Mouse (Mus musculus) liver, embryonic 13.5 days (tissue): ENCODE results near the gene Zfp280d. TPM values are rescaled to one million over a fixed set of nuclear protein-coding genes. Genes with fewer than 3 reads are reported as not detected.

Source experiments
- ATAC-seq: fragments of 200-750 bp; cut with Nextera tagmentation; 2 replicates; pipeline ENCODE4 v1.8.0; 2017; ENCODE audit warnings: low read depth, mild to moderate bottlenecking, moderate number of reproducible peaks, moderate library complexity
- DNase-seq: peaks from one replicate; pipeline ENCODE4 v3.0.0; 2022
- H3K27ac ChIP-seq: fragments of 300-500 bp; sonication (generic); 2 replicates; pipeline ENCODE4 v1.5.1; 2015; ENCODE audit warnings: moderate library complexity, mild to moderate bottlenecking, inconsistent platforms
- H3K27me3 ChIP-seq: fragments of 300-500 bp; sonication (generic); 2 replicates; pipeline ENCODE4 v1.6.1; 2015; ENCODE audit warnings: mild to moderate bottlenecking, inconsistent platforms
- H3K36me3 ChIP-seq: fragments of 300-500 bp; sonication (generic); 2 replicates; pipeline ENCODE4 v1.6.1; 2015; ENCODE audit warnings: mild to moderate bottlenecking, inconsistent platforms
- H3K4me1 ChIP-seq: fragments of 300-500 bp; sonication (generic); replicated peaks from 2 replicates; pipeline ENCODE4 v1.6.1; 2015; ENCODE audit warnings: inconsistent platforms
- H3K4me2 ChIP-seq: fragments of 300-500 bp; sonication (generic); 2 replicates; pipeline ENCODE4 v1.6.1; 2015; ENCODE audit warnings: inconsistent platforms, mild to moderate bottlenecking, moderate library complexity
- H3K4me3 ChIP-seq: fragments of 300-500 bp; sonication (generic); replicated peaks from 2 replicates; pipeline ENCODE4 v1.5.1; 2015; ENCODE audit warnings: mild to moderate bottlenecking, inconsistent platforms
- H3K9ac ChIP-seq: fragments of 300-500 bp; sonication (generic); 2 replicates; pipeline ENCODE4 v1.6.1; 2015; ENCODE audit warnings: mild to moderate bottlenecking, inconsistent platforms
- H3K9me3 ChIP-seq: fragments of 300-500 bp; sonication (generic); replicated peaks from 2 replicates; pipeline ENCODE4 v1.6.1; 2016; ENCODE audit warnings: inconsistent platforms
- WGBS: fragments of 180-500 bp; shearing (Covaris S2); methylation state at CpG from one replicate; pipeline ENCODE4 v1.1.7; 2015; ENCODE audit not compliant: insufficient replicate concordance; 5-methylcytosine and 5-hydroxymethylcytosine counted together
- polyA plus RNA-seq: library from polyadenylated mRNA; unstranded; fragments of >200 nt; fragmentation: Nextera tagmentation; extraction: Ambion mirVana; gene quantifications from 2 replicates; pipeline ENCODE4 v1.2.1, GENCODE M21; 2015

Zfp280d gene
- 11.7 and 15.3 TPM in 2 replicates for polyA plus RNA-seq

DNA sequence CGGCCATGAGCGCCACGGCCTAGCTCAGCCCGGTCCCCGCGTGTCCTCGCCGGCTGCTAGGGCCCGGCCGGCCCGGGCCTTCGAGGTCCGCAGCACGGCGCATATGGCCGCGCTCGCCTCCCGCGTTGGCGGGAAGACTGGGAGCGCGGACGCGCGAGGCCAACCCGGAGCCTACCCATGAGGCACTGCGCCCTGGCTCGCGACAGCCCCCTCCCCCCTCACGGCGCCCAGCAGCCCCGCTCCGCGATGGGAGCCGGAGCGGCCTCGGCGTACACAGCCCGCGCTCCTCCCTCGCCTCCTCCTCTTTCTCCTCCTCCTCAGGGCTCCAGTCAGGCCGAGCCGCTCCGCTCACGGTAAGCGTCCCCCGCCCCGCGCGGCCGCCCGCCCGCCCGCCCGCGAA, at the start of gene Zfp280d:
TSS of gene Zfp280d (plus strand) at position 184 of the 400 bp plus-strand sequence.
- peak within 1 kb of the TSS; percentile 81 for H3K4me2 ChIP-seq
- DNase-seq, result peak; percentile 83
- H3K4me1 ChIP-seq, result peaks cover 24% of the 10 kb centered on the region
- peak; percentile 98 for ATAC-seq
- H3K36me3 ChIP-seq, result no peaks in the 10 kb centered on the region
- peak within 1 kb of the TSS; percentile 78 for H3K4me3 ChIP-seq
- WGBS, result 1% methylated on average over 28 of the region's 57 CpGs
- H3K9me3 ChIP-seq, result no peaks in the 10 kb centered on the region
- no peaks in the 10 kb centered on the region for H3K27me3 ChIP-seq
- H3K27ac ChIP-seq, result peak within 1 kb of the TSS; percentile 94
- H3K9ac ChIP-seq, result peak within 1 kb of the TSS; percentile 91

GRCm38 (mm10) chr9:72226536-72226935, 48.1 kb upstream of the Zfp280d start:
- Histone ChIP-seq H3K4me1 (no peaks in the 10 kb centered on the region), H3K36me3 (no peaks in the 10 kb centered on the region), H3K27me3 (no peaks in the 10 kb centered on the region), H3K4me3 (no peak overlapping the region), H3K9ac (no peak overlapping the region), H3K27ac (no peak overlapping the region), H3K4me2 (no peak overlapping the region), H3K9me3 (no peaks in the 10 kb centered on the region)
- 62% methylated on average over 6 of the region's 6 CpGs for WGBS
- DNase-seq (no peak), ATAC-seq (no peak)

DNA sequence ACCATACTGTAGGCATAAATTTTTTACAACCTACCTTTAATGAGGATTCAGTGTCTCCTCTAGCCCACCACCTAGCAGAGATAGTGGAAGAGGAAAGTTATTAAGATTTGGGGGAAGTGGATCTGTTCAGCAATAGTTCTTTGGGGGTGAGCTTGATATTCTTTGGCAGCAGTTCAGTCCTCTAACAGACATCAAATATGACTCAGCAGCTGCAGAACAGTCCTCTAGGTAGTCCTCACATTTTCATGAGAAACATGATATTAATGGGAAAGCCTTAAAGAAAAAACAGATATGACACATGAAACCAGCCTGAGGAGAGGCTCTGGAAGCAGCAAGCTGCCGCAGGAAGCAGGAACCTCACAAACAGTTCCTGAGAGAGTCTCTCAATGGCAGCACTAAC, 22.0 kb upstream of the Zfp280d start:
- 71% methylated on average over 1 of the region's 1 CpGs for WGBS
- H3K27me3 ChIP-seq, result no peaks in the 10 kb centered on the region

GRCm38 (mm10) chr9:72255227-72255626, 19.4 kb upstream of the Zfp280d start:
- no peak overlapping the region for H3K27ac ChIP-seq
- H3K4me2 ChIP-seq, result no peak overlapping the region
- no peak overlapping the region for H3K4me3 ChIP-seq
- ATAC-seq, result no peak
- H3K9me3 ChIP-seq, result no peaks in the 10 kb centered on the region
- no peaks in the 10 kb centered on the region for H3K36me3 ChIP-seq
- 71% methylated on average over 1 of the region's 1 CpGs for WGBS
- no peaks in the 10 kb centered on the region for H3K4me1 ChIP-seq
- no peak for DNase-seq
- H3K9ac ChIP-seq, result no peak overlapping the region
- no peaks in the 10 kb centered on the region for H3K27me3 ChIP-seq

More for the DNA sequence above, 22.0 kb upstream of the Zfp280d start:
- no peak for DNase-seq
- Histone ChIP-seq H3K4me2 (no peak overlapping the region), H3K36me3 (no peaks in the 10 kb centered on the region), H3K4me1 (no peaks in the 10 kb centered on the region), H3K9ac (no peak overlapping the region), H3K27ac (no peak overlapping the region), H3K9me3 (no peaks in the 10 kb centered on the region), H3K4me3 (no peak overlapping the region)
- ATAC-seq, result no peak

- Histone ChIP-seq H3K4me2 (no peak overlapping the region), H3K9ac (no peak overlapping the region), H3K36me3 (no peaks in the 10 kb centered on the region), H3K4me1 (no peaks in the 10 kb centered on the region), H3K4me3 (no peak overlapping the region), H3K27me3 (no peaks in the 10 kb centered on the region), H3K9me3 (no peaks in the 10 kb centered on the region), H3K27ac (no peak overlapping the region)
- DNase-seq (no peak), ATAC-seq (no peak)
- WGBS, result 56% methylated on average over 3 of the region's 3 CpGs
Observed at GRCm38 (mm10) chr9:72256646-72257045, 18.0 kb upstream of the Zfp280d start.

DNA sequence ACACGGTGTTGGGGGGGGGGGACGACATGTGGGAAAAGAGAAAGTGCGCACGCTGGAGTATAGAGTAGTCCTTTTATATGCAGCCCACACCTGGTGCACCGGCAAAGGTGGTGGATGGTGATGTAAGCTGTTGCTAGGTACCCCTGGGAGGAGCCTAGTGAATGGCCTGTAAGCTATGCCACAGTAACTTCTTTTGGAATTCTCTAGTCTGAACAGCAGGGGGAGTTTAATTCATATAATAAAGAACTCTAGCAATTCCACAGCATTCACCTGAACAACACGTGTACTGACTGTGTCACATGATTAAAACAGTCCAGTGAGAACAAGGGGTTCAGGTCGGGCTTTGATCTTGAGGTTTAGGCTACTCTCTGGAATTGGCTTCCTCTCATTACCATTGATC, 14.3 kb upstream of the Zfp280d start:
- DNase-seq, result no peak
- no peak for ATAC-seq
- 37% methylated on average over 7 of the region's 7 CpGs for WGBS

DNA sequence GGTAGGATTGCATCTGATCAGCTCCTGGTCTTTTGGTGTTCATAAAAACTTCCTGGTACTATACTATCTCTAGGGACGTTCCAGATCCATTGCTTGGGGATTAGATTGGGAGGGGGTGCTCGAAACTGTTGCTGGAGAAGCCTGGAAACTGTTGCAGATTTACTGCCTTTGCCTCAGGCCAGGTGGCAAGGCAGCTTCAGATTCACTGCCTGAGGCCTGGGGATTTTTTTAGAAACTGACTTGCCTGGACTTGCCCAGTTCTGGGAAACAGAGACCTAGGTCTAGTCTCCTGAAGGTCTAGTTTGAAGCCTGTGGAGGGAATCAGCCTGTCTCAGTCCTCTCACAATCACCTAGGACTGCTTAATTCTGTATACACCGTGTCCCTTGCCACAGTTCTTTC, 9.8 kb upstream of the Zfp280d start:
- H3K4me3 ChIP-seq, result no peak overlapping the region
- no peak for DNase-seq
- no peak overlapping the region for H3K9ac ChIP-seq
- H3K27ac ChIP-seq, result no peak overlapping the region
- ATAC-seq, result no peak
- H3K4me2 ChIP-seq, result no peak overlapping the region
- H3K9me3 ChIP-seq, result no peaks in the 10 kb centered on the region
- no peaks in the 10 kb centered on the region for H3K4me1 ChIP-seq
- no peaks in the 10 kb centered on the region for H3K27me3 ChIP-seq
- no peaks in the 10 kb centered on the region for H3K36me3 ChIP-seq
- WGBS, result 49% methylated on average over 3 of the region's 3 CpGs

More for the DNA sequence above, 14.3 kb upstream of the Zfp280d start:
- Histone ChIP-seq H3K27me3 (no peaks in the 10 kb centered on the region), H3K36me3 (no peaks in the 10 kb centered on the region), H3K4me3 (no peak overlapping the region), H3K4me2 (no peak overlapping the region), H3K9me3 (no peaks in the 10 kb centered on the region), H3K9ac (no peak overlapping the region), H3K4me1 (no peaks in the 10 kb centered on the region), H3K27ac (no peak overlapping the region)

DNA sequence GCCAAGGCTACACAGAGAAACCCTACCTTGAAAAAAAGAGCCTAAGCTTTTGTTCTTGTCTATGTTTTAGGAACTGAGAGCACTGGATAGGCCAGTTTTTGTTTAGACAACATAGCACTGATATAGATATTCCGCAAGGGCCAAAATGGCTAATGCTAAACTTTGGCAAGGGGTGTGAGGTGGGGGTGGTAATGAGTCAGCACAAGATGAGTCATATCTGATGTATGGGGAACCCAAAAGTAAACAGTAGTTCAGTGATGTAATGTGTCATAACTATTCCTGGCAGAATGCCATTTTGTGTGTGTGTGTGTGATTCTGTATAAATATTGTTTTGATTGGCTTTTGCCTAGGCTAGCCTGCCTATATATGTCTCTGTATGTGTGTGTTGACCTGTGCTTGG, 4.5 kb upstream of the Zfp280d start:
- Histone ChIP-seq H3K4me2 (no peak overlapping the region), H3K36me3 (no peaks in the 10 kb centered on the region), H3K27me3 (no peaks in the 10 kb centered on the region), H3K27ac (no peak overlapping the region), H3K4me1 (peaks cover 4% of the 10 kb centered on the region), H3K9ac (no peak overlapping the region), H3K4me3 (no peak overlapping the region), H3K9me3 (no peaks in the 10 kb centered on the region)
- ATAC-seq (no peak), DNase-seq (no peak)
- WGBS, result 92% methylated on average over 1 of the region's 1 CpGs

DNA sequence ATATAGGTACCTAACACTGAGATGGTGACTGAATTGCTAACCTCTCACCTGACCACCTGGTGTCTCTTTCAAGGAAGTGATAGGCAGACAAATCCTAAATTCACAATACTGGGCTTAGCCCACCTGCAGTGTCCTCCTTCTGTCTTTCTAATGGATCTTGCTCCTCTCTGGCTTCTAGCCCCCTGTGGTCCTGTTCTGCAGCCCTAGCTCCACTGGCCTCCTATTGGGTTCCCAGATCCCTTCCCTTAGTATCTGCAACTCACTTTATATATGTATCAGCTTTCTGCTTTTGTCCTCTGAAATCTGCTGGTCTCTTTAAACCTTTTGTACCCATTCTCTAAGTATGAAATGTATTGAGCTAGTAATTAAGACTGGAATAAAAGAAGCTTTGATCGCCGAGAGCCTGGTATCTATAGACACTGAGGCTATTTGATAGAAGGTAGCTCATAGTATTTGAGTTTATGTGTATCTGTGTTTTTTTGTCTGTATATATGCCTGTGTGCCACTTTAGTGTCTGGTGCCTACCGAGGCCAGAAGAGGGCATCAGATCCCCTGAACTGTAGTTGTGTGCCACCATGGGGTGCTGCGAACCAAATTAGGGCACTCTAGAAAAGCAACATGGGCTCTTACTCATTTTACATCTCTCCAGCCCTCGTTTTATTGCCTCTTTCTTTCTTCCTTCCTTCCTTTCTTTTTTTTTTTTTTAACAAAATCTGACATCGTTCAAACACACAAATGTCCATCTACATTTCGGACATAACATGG, 832 bp upstream of the Zfp280d start:
- no peaks in the 10 kb centered on the region for H3K9me3 ChIP-seq
- no peaks in the 10 kb centered on the region for H3K27me3 ChIP-seq
- no peak overlapping the region for H3K9ac ChIP-seq
- peak overlapping the region; percentile 81; the same call in 1 of the 2 replicates for H3K4me2 ChIP-seq
- ATAC-seq (no peak), DNase-seq (no peak)
- H3K4me1 ChIP-seq, result peaks cover 22% of the 10 kb centered on the region
- 82% methylated on average over 7 of the region's 7 CpGs for WGBS
- no peak overlapping the region for H3K27ac ChIP-seq
- H3K4me3 ChIP-seq, result peak overlapping the region; percentile 78; the same call in 1 of the 2 replicates
- no peaks in the 10 kb centered on the region for H3K36me3 ChIP-seq

- Histone ChIP-seq H3K36me3 (peaks cover 3% of the 10 kb centered on the region; the same call in 1 of the 2 replicates), H3K4me3 (peak overlapping the region; percentile 78), H3K9me3 (no peaks in the 10 kb centered on the region), H3K9ac (peak overlapping the region; percentile 91), H3K4me2 (peak overlapping the region; percentile 81), H3K27ac (peak overlapping the region; percentile 94), H3K4me1 (peaks cover 24% of the 10 kb centered on the region), H3K27me3 (no peaks in the 10 kb centered on the region)
- peak; percentile 84 for ATAC-seq
- peak; percentile 36 for DNase-seq
- under 1% methylated on average over 46 of the region's 70 CpGs for WGBS
Observed at GRCm38 (mm10) chr9:72275101-72275978, 680 bp downstream of the Zfp280d start.

- 33% methylated on average over 8 of the region's 8 CpGs for WGBS
- Histone ChIP-seq H3K9ac (peak overlapping the region; percentile 91), H3K36me3 (peaks cover 3% of the 10 kb centered on the region; the same call in 1 of the 2 replicates), H3K4me2 (peak overlapping the region; percentile 81), H3K9me3 (no peaks in the 10 kb centered on the region), H3K4me1 (peaks cover 24% of the 10 kb centered on the region), H3K27ac (peak overlapping the region; percentile 94), H3K4me3 (peak overlapping the region; percentile 78), H3K27me3 (no peaks in the 10 kb centered on the region)
- ATAC-seq (peak; percentile 28; the same call in 1 of the 2 replicates), DNase-seq (peak; percentile 33)
Observed at GRCm38 (mm10) chr9:72275979-72276500, 1.4 kb downstream of the Zfp280d start.
